Mouse (Mus musculus) CH12.LX (cell line): ENCODE measurements around the gene Pip4k2c. TPM values are rescaled to one million over a fixed set of nuclear protein-coding genes. Genes with fewer than 3 reads are reported as not detected.

ENCODE experiments used
- DNase-seq: peaks from one replicate; pipeline ENCODE4 v3.0.0-alpha.2; 2013; ENCODE audit errors: extremely low read depth
- H3K27ac ChIP-seq: 2 replicates; pipeline ENCODE4 v1.5.1; 2012; ENCODE audit warnings: low read depth, mild to moderate bottlenecking, control low read depth, moderate library complexity; ENCODE audit not compliant: insufficient read depth
- H3K27me3 ChIP-seq: replicated peaks from 2 replicates; pipeline ENCODE3; 2012; ENCODE audit warnings: inconsistent platforms
- H3K36me3 ChIP-seq, 2 experiments: replicated peaks in 1 of 2; 2 replicates each; pipeline versions ENCODE3 to v1.6.1; 2012; ENCODE audit warnings: inconsistent platforms in 1 of 2, low read length in 1 of 2, mild to moderate bottlenecking in 1 of 2, mixed read lengths in 1 of 2, moderate library complexity in 1 of 2; ENCODE audit not compliant: control insufficient read depth in 1 of 2, insufficient read depth in 1 of 2
- H3K4me1 ChIP-seq, 2 experiments: 2 replicates each; pipeline ENCODE4 v1.6.1; 2012; ENCODE audit warnings: inconsistent platforms in 1 of 2, moderate library complexity in 1 of 2; ENCODE audit not compliant: insufficient read depth in 2 of 2, control insufficient read depth in 1 of 2
- H3K4me2 ChIP-seq: 2 replicates; pipeline ENCODE4 v1.6.1; 2012; ENCODE audit warnings: low read depth, mild to moderate bottlenecking, control low read depth; ENCODE audit not compliant: poor library complexity, insufficient read depth, severe bottlenecking
- H3K4me3 ChIP-seq, 3 experiments: fragments of 150-350 bp in 1 of 3; sonication (generic) in 1 of 3; replicated peaks in 1 of 3; 2 replicates each; pipeline versions ENCODE3 to v1.5.1; 2011 to 2012; ENCODE audit warnings: low read depth in 2 of 3, low read length in 2 of 3, mild to moderate bottlenecking in 2 of 3, moderate library complexity in 2 of 3, control low read depth in 1 of 3, improper control_type of control experiment in 1 of 3, inconsistent platforms in 1 of 3, mixed read lengths in 1 of 3; ENCODE audit not compliant: poor library complexity in 1 of 3
- H3K79me2 ChIP-seq: replicated peaks from 2 replicates; pipeline ENCODE4 v1.6.1; 2012; ENCODE audit warnings: mild to moderate bottlenecking, moderate library complexity; ENCODE audit not compliant: control insufficient read depth, poor library complexity, insufficient read depth, severe bottlenecking; ENCODE audit errors: extremely low read depth
- H3K9ac ChIP-seq: 2 replicates; pipeline ENCODE4 v1.6.1; 2012; ENCODE audit warnings: low read depth, mild to moderate bottlenecking, control low read depth, moderate library complexity; ENCODE audit not compliant: insufficient read depth
- H3K9me3 ChIP-seq: replicated peaks from 2 replicates; pipeline ENCODE3; 2012; ENCODE audit warnings: low read length, inconsistent platforms, mixed read lengths
- CHD1 ChIP-seq: IDR thresholded peaks from 2 replicates; pipeline ENCODE4 v1.6.1; 2012; ENCODE audit warnings: low read depth, low read length, improper control_type of control experiment, inconsistent platforms
- ELF1 ChIP-seq: IDR thresholded peaks from 2 replicates; pipeline ENCODE4 v1.6.1; 2014; ENCODE audit warnings: low read depth, mild to moderate bottlenecking, inconsistent platforms, low read length, improper control_type of control experiment
- ETS1 ChIP-seq: conservative IDR thresholded peaks from 2 replicates; pipeline ENCODE4 v1.6.1; 2012; ENCODE audit warnings: low read depth, mild to moderate bottlenecking, inconsistent platforms, low read length, improper control_type of control experiment, moderate library complexity
- GABPA ChIP-seq: IDR thresholded peaks from 2 replicates; pipeline ENCODE4 v1.6.1; 2012; ENCODE audit warnings: low read depth, low read length, improper control_type of control experiment, inconsistent platforms; ENCODE audit not compliant: insufficient replicate concordance
- HCFC1 ChIP-seq: IDR thresholded peaks from 2 replicates; pipeline ENCODE4 v1.6.1; 2012; ENCODE audit warnings: low read depth, mild to moderate bottlenecking, inconsistent platforms, low read length, improper control_type of control experiment
- JUN ChIP-seq: IDR thresholded peaks from 2 replicates; pipeline ENCODE4 v1.6.1; 2011; ENCODE audit warnings: low read depth, mild to moderate bottlenecking, low read length, improper control_type of control experiment, moderate library complexity; ENCODE audit not compliant: insufficient read depth
- JUND ChIP-seq: conservative IDR thresholded peaks from 2 replicates; pipeline ENCODE4 v1.6.1; 2011; ENCODE audit warnings: low read depth, low read length, improper control_type of control experiment
- KAT2A ChIP-seq: IDR thresholded peaks from 2 replicates; pipeline ENCODE4 v1.6.1; 2012; ENCODE audit warnings: low read length, improper control_type of control experiment, inconsistent platforms; ENCODE audit not compliant: insufficient replicate concordance
- MAFK ChIP-seq: IDR thresholded peaks from 2 replicates; pipeline ENCODE4 v1.6.1; 2011; ENCODE audit warnings: low read length, improper control_type of control experiment; ENCODE audit not compliant: insufficient replicate concordance
- MAZ ChIP-seq: IDR thresholded peaks from 2 replicates; pipeline ENCODE4 v1.6.1; 2012; ENCODE audit warnings: low read depth, mild to moderate bottlenecking, inconsistent platforms, low read length, improper control_type of control experiment, moderate library complexity
- MEF2A ChIP-seq: IDR thresholded peaks from 2 replicates; pipeline ENCODE4 v1.6.1; 2014; ENCODE audit warnings: low read depth, mild to moderate bottlenecking, inconsistent platforms, low read length, improper control_type of control experiment, borderline replicate concordance
- MXI1 ChIP-seq: IDR thresholded peaks from 2 replicates; pipeline ENCODE4 v1.6.1; 2011; ENCODE audit warnings: mild to moderate bottlenecking, low read depth, low read length, improper control_type of control experiment
- MYC ChIP-seq: IDR thresholded peaks from 2 replicates; pipeline ENCODE4 v1.6.1; 2011; ENCODE audit warnings: low read depth, mild to moderate bottlenecking, improper control_type of control experiment, low read length
- NELFE ChIP-seq: IDR thresholded peaks from 2 replicates; pipeline ENCODE4 v1.6.1; 2011; ENCODE audit warnings: low read depth, low read length, improper control_type of control experiment
- RAD21 ChIP-seq: IDR thresholded peaks from 2 replicates; pipeline ENCODE4 v1.6.1; 2011; ENCODE audit warnings: low read depth, mild to moderate bottlenecking, low read length, improper control_type of control experiment, moderate library complexity
- SIN3A ChIP-seq: IDR thresholded peaks from 2 replicates; pipeline ENCODE4 v1.6.1; 2012; ENCODE audit warnings: low read length, improper control_type of control experiment, inconsistent platforms
- SMC3 ChIP-seq: IDR thresholded peaks from 2 replicates; pipeline ENCODE4 v1.6.1; 2011; ENCODE audit warnings: low read depth, low read length, improper control_type of control experiment
- TBP ChIP-seq: conservative IDR thresholded peaks from 2 replicates; pipeline ENCODE4 v1.6.1; 2011; ENCODE audit warnings: low read depth, low read length, improper control_type of control experiment
- ZMIZ1 ChIP-seq: IDR thresholded peaks from 2 replicates; pipeline ENCODE4 v1.6.1; 2012; ENCODE audit warnings: low read depth, mild to moderate bottlenecking, inconsistent platforms, low read length, improper control_type of control experiment
- ZNF384 ChIP-seq: IDR thresholded peaks from 2 replicates; pipeline ENCODE4 v1.6.1; 2012; ENCODE audit warnings: low read depth, low read length, improper control_type of control experiment, inconsistent platforms
- dilution Hi-C: fragments of 300-500 bp; cut with MboI; formaldehyde crosslinking; loops from 2 replicates; pipeline ENCODE4 v1.14.3; 2020; ENCODE audit warnings: low sequenced_read_pairs; ENCODE audit not compliant: extremely low pct_unique_long_range_greater_than_20kb, extremely low pct_ligation_motif_present
- in situ Hi-C: fragments of 300-500 bp; cut with MboI; formaldehyde crosslinking; loops from 3 replicates; pipeline ENCODE4 v1.14.3; 2019; ENCODE audit warnings: low sequenced_read_pairs, low pct_ligation_motif_present, low pct_unique_long_range_greater_than_20kb, mixed read lengths
- polyA plus RNA-seq: library from polyadenylated mRNA; unstranded; fragments of >175 nt; gene quantifications from 2 replicates; pipeline ENCODE4 v1.2.1, GENCODE M21; 2012; ENCODE audit warnings: low read depth; ENCODE audit not compliant: insufficient read length
- total RNA-seq, 2 experiments: library from RNA; depleted of rRNA; stranded (reverse); fragments of 300-350 nt in 1 of 2; fragments of >200 nt in 1 of 2; gene quantifications; 2 replicates each; pipeline ENCODE4 v1.2.3; 2012 to 2014

Gene Pip4k2c
- total and polyA plus RNA-seq, 3 experiments: 13.3 to 24.7 (median 22.7) TPM

DNA sequence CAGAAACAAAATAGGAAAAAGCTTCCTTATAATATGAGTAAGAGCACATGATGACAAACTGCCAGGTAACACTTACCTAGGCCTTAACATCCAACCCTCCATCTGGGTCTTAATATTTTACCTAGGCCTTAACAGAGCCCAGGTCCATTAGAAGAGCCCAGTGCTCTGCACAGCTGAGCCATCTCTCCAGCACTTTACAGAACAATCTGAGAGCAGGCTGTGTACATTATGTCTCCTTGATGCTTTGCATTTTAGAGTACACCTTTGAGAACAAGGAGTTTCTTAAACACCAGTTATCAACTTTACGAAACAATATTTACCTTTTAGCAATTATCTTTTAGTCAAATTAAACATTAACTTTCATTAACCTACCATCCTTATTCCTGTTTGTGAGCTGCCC lies 55.3 kb downstream of the Pip4k2c start:
- H3K4me1 ChIP-seq: no peaks in the 10 kb centered on the region
- in situ Hi-C loops: no loop called here
- peaks cover 3% of the 10 kb centered on the region for H3K9me3 ChIP-seq
- no peak overlapping the region for H3K27ac ChIP-seq
- H3K79me2 ChIP-seq: no peaks in the 10 kb centered on the region
- H3K9ac ChIP-seq: no peak overlapping the region
- no peak overlapping the region for H3K4me2 ChIP-seq
- no peaks in the 10 kb centered on the region for H3K36me3 ChIP-seq
- no peak overlapping the region for H3K4me3 ChIP-seq
- TF ChIP-seq MEF2A (no peak), SIN3A (no peak)
- TF ChIP-seq, all 38 proteins: peak for 0
- dilution Hi-C loops: no loop called here
- no peaks in the 10 kb centered on the region for H3K27me3 ChIP-seq
- no peak for DNase-seq

DNA sequence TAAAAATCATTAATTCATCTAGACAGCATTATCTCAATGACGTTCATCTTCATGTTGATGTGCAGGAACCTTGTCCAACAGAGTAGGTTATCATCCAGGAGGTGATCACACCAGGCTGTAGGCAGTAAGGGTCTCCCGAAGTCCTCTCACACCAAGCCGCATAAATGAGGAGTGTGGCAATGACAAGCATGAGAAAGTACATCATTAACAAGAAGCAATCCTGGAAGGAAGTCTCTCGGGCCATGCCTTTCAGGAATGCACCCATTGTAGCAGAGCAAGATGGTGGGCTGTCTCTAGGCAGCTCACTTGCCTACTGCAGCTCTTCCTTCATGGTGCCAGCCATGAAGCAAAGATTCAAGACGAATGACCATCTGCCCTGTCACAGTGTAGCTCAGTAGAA lies 56.7 kb downstream of the Pip4k2c start:
- Histone ChIP-seq H3K4me3 (no peak overlapping the region), H3K27ac (no peak overlapping the region), H3K79me2 (no peaks in the 10 kb centered on the region), H3K4me2 (no peak overlapping the region), H3K4me1 (0 out of 4 replicates have a peak, but pooled peaks cover 0 to 2% of the 10 kb centered on the region in 2 experiments), H3K9ac (no peak overlapping the region), H3K9me3 (peaks cover 3% of the 10 kb centered on the region), H3K36me3 (no peaks in the 10 kb centered on the region), H3K27me3 (no peaks in the 10 kb centered on the region)
- in situ Hi-C loops: no loop called here
- DNase-seq: no peak
- TF ChIP-seq SMC3 (no peak), JUN (no peak), ELF1 (no peak), KAT2A (no peak), CHD1 (no peak), MAFK (no peak), MXI1 (no peak), RAD21 (no peak), MYC (no peak), ETS1 (no peak), GABPA (no peak), MAZ (no peak), NELFE (no peak), JUND (no peak), ZMIZ1 (no peak), ZNF384 (no peak), HCFC1 (no peak), TBP (no peak)
- dilution Hi-C loops: no loop called here
